Mouse (Mus musculus): ENCODE measurements at regions not wholly inside any gene's neighbourhood (a gene's known extent, or its start where the extent isn't known, plus 50 kb on each side); places are given as distances from the start of the nearest gene placed in this dataset.

DNA sequence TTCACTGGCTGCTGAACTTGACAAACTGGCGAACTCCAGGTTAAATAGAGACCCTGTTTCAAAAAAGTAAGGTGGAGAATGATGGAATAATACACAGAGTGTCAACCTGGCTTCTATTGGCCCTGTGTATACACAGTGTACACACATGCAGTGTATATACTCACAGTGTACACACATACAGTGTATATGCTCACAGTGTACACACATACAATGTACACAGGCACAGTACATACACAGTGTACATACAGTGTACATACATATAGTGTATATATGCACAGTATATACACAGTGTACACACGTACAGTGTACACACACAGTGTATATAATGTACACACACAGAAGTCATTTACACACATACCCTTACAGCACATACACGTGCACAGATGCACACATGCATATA, 52.4 kb upstream of the Aldh1b1 start:
- Histone ChIP-seq H3K4me2 (no peak overlapping the region), H3K27ac (ENCODE audit: poor library complexity, severe bottlenecking) (no peak overlapping the region), H3K36me3 (no peaks in the 10 kb centered on the region), H3K9ac (no peak overlapping the region), H3K4me1 (replicated peaks) (no peaks in the 10 kb centered on the region), H3K4me3 (no peak overlapping the region), H3K27me3 (replicated peaks) (no peaks in the 10 kb centered on the region; the same call in 1 of the 2 replicates), H3K9me3 (replicated peaks) (no peaks in the 10 kb centered on the region)
- no peak for ATAC-seq (ENCODE audit: insufficient number of reproducible peaks, low FRiP score)
- 84% methylated on average over 3 of the region's 3 CpGs for WGBS

DNA sequence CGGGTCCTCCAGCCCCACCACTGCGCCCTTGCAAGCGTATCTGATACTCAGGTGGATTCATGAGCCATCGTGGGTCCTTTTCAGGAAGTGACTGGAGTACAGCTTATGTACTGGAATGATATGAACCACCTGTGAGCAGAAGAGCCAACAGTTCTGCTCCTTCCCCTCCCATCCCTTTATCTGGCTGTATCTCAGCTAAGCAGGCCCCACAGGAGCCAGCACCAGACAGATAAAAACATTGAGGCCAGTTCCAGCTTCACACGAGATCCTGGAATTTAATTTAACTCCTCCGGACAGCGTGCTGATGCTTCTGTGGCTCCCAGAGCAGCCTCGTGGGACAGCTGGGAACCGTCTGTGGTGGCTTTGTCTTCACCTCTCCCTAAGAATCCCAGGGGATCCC, 53.1 kb upstream of the Aldh1b1 start:
- 40% methylated on average over 9 of the region's 9 CpGs for WGBS
- Histone ChIP-seq H3K36me3 (no peaks in the 10 kb centered on the region), H3K9ac (no peak overlapping the region), H3K4me1 (replicated peaks) (no peaks in the 10 kb centered on the region), H3K4me3 (no peak overlapping the region), H3K9me3 (replicated peaks) (no peaks in the 10 kb centered on the region), H3K27ac (ENCODE audit: poor library complexity, severe bottlenecking) (no peak overlapping the region), H3K4me2 (no peak overlapping the region), H3K27me3 (replicated peaks) (peaks cover 5% of the 10 kb centered on the region)
- ATAC-seq (ENCODE audit: insufficient number of reproducible peaks, low FRiP score), result no peak

- Histone ChIP-seq H3K27ac (ENCODE audit: poor library complexity, severe bottlenecking) (no peak overlapping the region), H3K4me1 (replicated peaks) (no peaks in the 10 kb centered on the region), H3K27me3 (replicated peaks) (peaks cover 8% of the 10 kb centered on the region), H3K9me3 (replicated peaks) (no peaks in the 10 kb centered on the region), H3K9ac (no peak overlapping the region), H3K36me3 (no peaks in the 10 kb centered on the region), H3K4me3 (no peak overlapping the region), H3K4me2 (no peak overlapping the region)
- 60% methylated on average over 4 of the region's 4 CpGs for WGBS
- no peak for ATAC-seq (ENCODE audit: insufficient number of reproducible peaks, low FRiP score)
These were observed 53.9 kb upstream of the Aldh1b1 start for GRCm38 (mm10) chr4:45744849-45745407.

DNA sequence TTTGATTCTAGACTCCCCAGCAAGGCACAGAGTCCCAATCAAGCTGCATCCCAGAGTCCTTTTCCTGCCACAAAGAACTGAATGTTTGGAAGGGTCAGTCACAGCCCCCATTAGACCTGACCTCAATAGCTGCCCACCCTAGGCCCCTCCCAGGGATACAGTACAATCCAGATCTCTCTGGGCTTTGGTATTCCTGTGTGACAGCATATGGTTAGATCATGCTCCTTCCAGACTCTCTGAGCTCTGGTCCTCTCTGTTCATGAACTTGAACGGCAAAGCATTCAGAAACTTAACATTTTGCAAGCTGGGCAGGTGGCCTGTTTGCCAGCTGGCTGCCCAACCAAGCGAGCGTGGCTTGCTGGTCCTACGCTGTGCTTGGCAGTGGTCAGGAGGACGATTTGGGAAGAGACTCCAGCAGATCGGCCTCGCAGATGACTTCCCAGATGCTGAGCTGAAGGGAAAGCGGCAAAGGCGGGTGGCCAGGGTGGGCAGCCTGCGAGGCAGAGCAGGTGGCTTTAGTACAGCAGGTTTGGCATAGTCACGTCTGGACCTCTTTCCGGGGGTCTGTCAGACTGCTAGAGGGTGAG, 58.0 kb upstream of the Aldh1b1 start:
- H3K9ac ChIP-seq, result no peak overlapping the region
- no peak overlapping the region for H3K27ac ChIP-seq (ENCODE audit: poor library complexity, severe bottlenecking)
- H3K4me1 ChIP-seq (replicated peaks), result peaks cover 6% of the 10 kb centered on the region; the same call in 1 of the 2 replicates
- H3K9me3 ChIP-seq (replicated peaks), result no peaks in the 10 kb centered on the region
- H3K36me3 ChIP-seq, result no peaks in the 10 kb centered on the region
- H3K4me3 ChIP-seq, result no peak overlapping the region
- peaks cover 8% of the 10 kb centered on the region for H3K27me3 ChIP-seq (replicated peaks)
- no peak for ATAC-seq (ENCODE audit: insufficient number of reproducible peaks, low FRiP score)
- no peak overlapping the region for H3K4me2 ChIP-seq
- WGBS, result 81% methylated on average over 12 of the region's 12 CpGs

DNA sequence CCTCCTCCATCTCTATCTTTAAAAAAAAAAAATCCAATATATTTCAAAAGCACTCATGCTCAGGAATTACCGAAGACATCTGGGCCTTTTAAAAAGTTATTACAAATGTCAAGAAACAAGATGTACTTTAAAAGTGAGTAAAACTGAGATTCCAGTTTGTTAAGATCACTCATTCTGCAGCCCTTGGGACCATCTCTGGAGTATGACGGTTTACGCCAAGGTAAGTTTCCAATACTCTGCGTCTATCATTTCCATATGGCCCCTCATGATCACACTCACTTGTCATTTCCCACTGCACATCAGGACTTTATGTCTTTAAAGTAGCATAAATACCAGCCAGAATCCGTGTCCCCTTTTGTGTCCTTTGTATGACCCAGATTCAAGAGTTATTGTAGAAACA, 58.5 kb upstream of the Aldh1b1 start:
- ATAC-seq (ENCODE audit: insufficient number of reproducible peaks, low FRiP score), result no peak
- H3K27me3 ChIP-seq (replicated peaks), result peaks cover 8% of the 10 kb centered on the region
- no peaks in the 10 kb centered on the region for H3K36me3 ChIP-seq
- 77% methylated on average over 5 of the region's 5 CpGs for WGBS
- H3K27ac ChIP-seq (ENCODE audit: poor library complexity, severe bottlenecking), result no peak overlapping the region
- peaks cover 11% of the 10 kb centered on the region for H3K4me1 ChIP-seq (replicated peaks)
- no peaks in the 10 kb centered on the region for H3K9me3 ChIP-seq (replicated peaks)
- no peak overlapping the region for H3K4me3 ChIP-seq
- no peak overlapping the region for H3K9ac ChIP-seq
- no peak overlapping the region for H3K4me2 ChIP-seq

DNA sequence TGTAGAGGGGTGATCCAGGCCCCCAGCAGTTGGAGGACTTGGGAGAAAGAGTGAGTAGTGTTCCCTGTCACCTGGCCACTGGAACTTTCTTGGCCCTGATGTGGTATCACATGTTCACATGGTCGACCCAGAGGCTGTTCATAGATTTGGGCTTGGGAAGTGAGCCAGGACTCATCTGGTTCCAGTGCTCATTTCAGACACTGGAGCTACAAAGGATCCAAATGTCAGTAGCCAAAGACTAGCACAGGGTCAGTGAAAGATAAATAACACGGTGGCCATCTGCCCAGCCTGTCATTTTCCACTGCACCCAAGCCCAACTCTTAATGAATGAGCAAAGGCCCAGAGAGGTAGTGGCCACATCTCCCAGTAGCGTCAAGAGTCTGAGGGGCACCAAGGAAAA, 59.1 kb upstream of the Aldh1b1 start:
- Histone ChIP-seq H3K4me2 (no peak overlapping the region), H3K27me3 (replicated peaks) (peaks cover 8% of the 10 kb centered on the region), H3K27ac (ENCODE audit: poor library complexity, severe bottlenecking) (no peak overlapping the region), H3K4me3 (no peak overlapping the region), H3K9ac (no peak overlapping the region), H3K9me3 (replicated peaks) (no peaks in the 10 kb centered on the region), H3K36me3 (no peaks in the 10 kb centered on the region), H3K4me1 (replicated peaks) (peaks cover 11% of the 10 kb centered on the region)
- WGBS, result 69% methylated on average over 3 of the region's 3 CpGs
- ATAC-seq (ENCODE audit: insufficient number of reproducible peaks, low FRiP score), result no peak

DNA sequence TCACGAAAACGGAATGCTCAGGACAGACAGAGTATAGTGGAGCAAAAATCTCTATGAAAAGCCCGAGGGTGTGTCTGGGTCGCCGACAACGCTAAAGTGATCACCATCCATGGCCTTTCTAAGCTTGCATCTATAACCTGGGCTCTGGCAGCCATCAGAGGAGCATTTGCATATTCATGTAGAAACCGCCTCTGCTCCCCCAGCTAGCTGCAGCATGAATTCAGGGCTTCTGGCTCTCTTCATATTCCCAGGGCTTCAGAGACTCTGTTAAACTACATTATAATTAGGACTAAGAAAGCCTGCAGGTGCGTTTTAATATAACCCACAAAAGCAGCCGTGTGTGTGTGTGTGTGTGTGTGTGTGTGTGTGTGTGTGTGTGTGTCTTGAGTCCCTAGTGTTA, 59.7 kb upstream of the Aldh1b1 start:
- no peak for ATAC-seq (ENCODE audit: insufficient number of reproducible peaks, low FRiP score)
- no peaks in the 10 kb centered on the region for H3K9me3 ChIP-seq (replicated peaks)
- no peak overlapping the region for H3K9ac ChIP-seq
- 61% methylated on average over 9 of the region's 9 CpGs for WGBS
- H3K4me3 ChIP-seq, result no peak overlapping the region
- no peaks in the 10 kb centered on the region for H3K36me3 ChIP-seq
- peaks cover 8% of the 10 kb centered on the region for H3K27me3 ChIP-seq (replicated peaks)
- no peak overlapping the region for H3K4me2 ChIP-seq
- peaks cover 11% of the 10 kb centered on the region for H3K4me1 ChIP-seq (replicated peaks)
- no peak overlapping the region for H3K27ac ChIP-seq (ENCODE audit: poor library complexity, severe bottlenecking)

- Histone ChIP-seq H3K4me2 (no peak overlapping the region), H3K4me3 (no peak overlapping the region), H3K36me3 (no peaks in the 10 kb centered on the region), H3K9me3 (replicated peaks) (no peaks in the 10 kb centered on the region), H3K27ac (ENCODE audit: poor library complexity, severe bottlenecking) (no peak overlapping the region), H3K27me3 (replicated peaks) (peaks cover 8% of the 10 kb centered on the region), H3K9ac (no peak overlapping the region), H3K4me1 (replicated peaks) (peaks cover 11% of the 10 kb centered on the region)
- 60% methylated on average over 11 of the region's 11 CpGs for WGBS
- ATAC-seq (ENCODE audit: insufficient number of reproducible peaks, low FRiP score), result no peak
These were observed 60.1 kb upstream of the Aldh1b1 start for GRCm38 (mm10) chr4:45738746-45739145.

DNA sequence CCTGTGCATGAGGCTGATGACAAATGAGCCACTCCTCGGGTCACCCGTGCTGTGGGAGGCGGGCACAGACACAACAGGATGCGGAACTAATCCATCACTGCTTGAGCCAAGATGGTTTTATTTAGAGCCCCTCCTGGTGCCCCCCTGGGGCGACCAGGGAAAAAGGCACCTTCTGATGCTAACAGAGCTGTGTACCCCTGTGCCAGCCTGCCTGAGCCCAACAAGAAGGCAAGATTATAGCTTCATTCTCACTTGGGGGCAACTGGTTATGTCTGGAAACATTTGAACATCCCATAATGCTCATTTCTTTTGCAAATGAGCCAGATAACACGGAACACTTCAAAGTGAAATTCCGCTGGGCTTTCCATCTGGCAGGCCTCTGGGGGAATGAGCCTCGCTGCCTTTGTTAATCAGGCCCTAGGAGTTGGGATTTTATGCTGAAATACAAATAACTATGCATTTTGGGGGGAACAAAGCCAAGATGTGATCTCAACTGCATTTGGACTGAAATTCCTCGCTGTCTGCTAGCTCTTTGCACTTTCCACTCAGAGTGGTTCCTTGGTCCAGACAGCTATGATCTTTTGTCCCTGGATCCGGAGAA, 62.5 kb upstream of the Aldh1b1 start:
- ATAC-seq (ENCODE audit: insufficient number of reproducible peaks, low FRiP score), result no peak
- H3K27ac ChIP-seq (ENCODE audit: poor library complexity, severe bottlenecking), result no peak overlapping the region
- H3K36me3 ChIP-seq, result no peaks in the 10 kb centered on the region
- H3K4me1 ChIP-seq (replicated peaks), result peaks cover 12% of the 10 kb centered on the region
- H3K9me3 ChIP-seq (replicated peaks), result no peaks in the 10 kb centered on the region
- no peak overlapping the region for H3K9ac ChIP-seq
- 54% methylated on average over 10 of the region's 10 CpGs for WGBS
- H3K27me3 ChIP-seq (replicated peaks), result peaks cover 8% of the 10 kb centered on the region; the same call in 1 of the 2 replicates
- H3K4me2 ChIP-seq, result no peak overlapping the region
- H3K4me3 ChIP-seq, result no peak overlapping the region

DNA sequence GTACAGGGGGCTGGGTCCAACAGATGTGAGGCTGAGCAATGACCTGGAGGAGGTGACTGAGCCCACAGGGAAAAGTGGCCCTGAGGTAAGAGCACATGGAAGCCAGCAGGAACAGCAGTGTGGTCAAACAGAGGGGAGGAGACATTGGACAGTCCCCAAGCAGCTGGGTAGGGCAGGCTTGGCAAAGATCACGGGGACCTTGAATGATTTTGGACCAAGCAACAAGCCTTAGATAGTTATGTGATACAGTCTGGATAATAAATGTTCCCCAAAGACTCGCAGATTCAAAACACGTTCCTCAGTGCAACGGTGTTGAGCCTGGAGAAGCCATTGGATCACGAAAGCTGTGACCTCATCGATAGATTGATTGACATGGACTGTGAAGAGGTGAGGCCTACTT, 64.8 kb upstream of the Aldh1b1 start:
- no peaks in the 10 kb centered on the region for H3K36me3 ChIP-seq
- peaks cover 22% of the 10 kb centered on the region for H3K4me1 ChIP-seq (replicated peaks)
- H3K9me3 ChIP-seq (replicated peaks), result no peaks in the 10 kb centered on the region
- H3K9ac ChIP-seq, result no peak overlapping the region
- H3K4me3 ChIP-seq, result no peak overlapping the region
- no peak overlapping the region for H3K27ac ChIP-seq (ENCODE audit: poor library complexity, severe bottlenecking)
- H3K27me3 ChIP-seq (replicated peaks), result 0 out of 2 replicates have a peak, but pooled peaks cover 3% of the 10 kb centered on the region
- ATAC-seq (ENCODE audit: insufficient number of reproducible peaks, low FRiP score), result no peak
- 85% methylated on average over 6 of the region's 6 CpGs for WGBS
- no peak overlapping the region for H3K4me2 ChIP-seq

GRCm38 (mm10) chr4:45730862-45731831, 67.7 kb upstream of the Aldh1b1 start:
- Histone ChIP-seq H3K36me3 (no peaks in the 10 kb centered on the region), H3K4me3 (no peak overlapping the region), H3K27me3 (replicated peaks) (0 out of 2 replicates have a peak, but pooled peaks cover 7% of the 10 kb centered on the region), H3K9me3 (replicated peaks) (no peaks in the 10 kb centered on the region), H3K27ac (ENCODE audit: poor library complexity, severe bottlenecking) (no peak overlapping the region), H3K9ac (no peak overlapping the region), H3K4me2 (no peak overlapping the region), H3K4me1 (replicated peaks) (peaks cover 22% of the 10 kb centered on the region)
- ATAC-seq (ENCODE audit: insufficient number of reproducible peaks, low FRiP score), result no peak
- 28% methylated on average over 14 of the region's 14 CpGs for WGBS
